Mouse (Mus musculus): ENCODE data around the gene Pgr15l. TPM values are rescaled to one million over a fixed set of nuclear protein-coding genes. Genes with fewer than 3 reads are reported as not detected.

Gene Pgr15l
- not detected in 2 replicates for polyA plus RNA-seq (2014; fragmentation: Nextera tagmentation; extraction: Ambion mirVana)

DNA sequence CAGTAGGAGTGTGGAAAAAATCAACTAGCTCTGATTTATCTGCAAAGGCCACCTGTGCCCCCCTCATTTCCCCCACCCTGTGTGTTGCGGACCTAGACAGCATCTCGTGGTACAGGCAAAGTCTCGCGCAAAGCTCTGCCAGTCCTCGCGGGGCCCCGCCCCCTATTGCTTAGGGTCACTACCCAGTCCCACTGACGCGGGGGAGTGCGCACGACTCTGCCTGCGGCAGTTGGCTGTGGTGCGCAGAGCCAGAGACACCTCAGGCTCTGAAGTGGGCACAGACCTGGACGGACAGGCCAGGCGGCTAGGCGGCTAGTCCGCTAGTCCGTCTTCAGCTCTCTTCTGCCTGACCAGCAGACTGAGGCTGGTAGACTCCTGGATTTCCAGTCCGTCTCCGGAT lies at the start of gene Pgr15l:
Pgr15l (plus strand) TSS at position 228 of the 400 bp plus-strand sequence.
- H3K4me3 ChIP-seq (ENCODE audit: low read depth, low read length): no peak within 1 kb of the TSS
- H3K27ac ChIP-seq (ENCODE audit: low read depth, low read length): no peak within 1 kb of the TSS
- H3K4me1 ChIP-seq (ENCODE audit: control insufficient read depth, insufficient read depth, low read length): no peaks in the 10 kb centered on the region
- WGBS: 16% methylated on average over 20 of the region's 20 CpGs
- H3K9me3 ChIP-seq (ENCODE audit: control insufficient read depth, low read length): no peaks in the 10 kb centered on the region
- ATAC-seq (ENCODE audit: low FRiP score) (peak; percentile 73), DNase-seq (ENCODE audit: low spot score, missing footprints) (no peak)
- H3K36me3 ChIP-seq (ENCODE audit: control insufficient read depth, insufficient read depth, low read length): no peaks in the 10 kb centered on the region
- H3K27me3 ChIP-seq (ENCODE audit: control insufficient read depth, insufficient read depth, low read length): peaks cover 4% of the 10 kb centered on the region
- H3K9ac ChIP-seq (ENCODE audit: low read length): no peak within 1 kb of the TSS
- peak within 1 kb of the TSS; percentile 32 for H3K4me2 ChIP-seq

GRCm38 (mm10) chrX:97027540-97027939 lies 44.9 kb upstream of the Pgr15l start:
- H3K9ac ChIP-seq (ENCODE audit: low read length): no peak overlapping the region
- H3K9me3 ChIP-seq (ENCODE audit: control insufficient read depth, low read length): no peaks in the 10 kb centered on the region
- H3K4me3 ChIP-seq (ENCODE audit: low read depth, low read length): no peak overlapping the region
- no peak for ATAC-seq (ENCODE audit: low FRiP score)
- H3K36me3 ChIP-seq (ENCODE audit: control insufficient read depth, insufficient read depth, low read length): no peaks in the 10 kb centered on the region
- no peaks in the 10 kb centered on the region for H3K27me3 ChIP-seq (ENCODE audit: control insufficient read depth, insufficient read depth, low read length)
- DNase-seq (ENCODE audit: low spot score, missing footprints): no peak
- H3K27ac ChIP-seq (ENCODE audit: low read depth, low read length): no peak overlapping the region
- H3K4me2 ChIP-seq: no peak overlapping the region
- H3K4me1 ChIP-seq (ENCODE audit: control insufficient read depth, insufficient read depth, low read length): no peaks in the 10 kb centered on the region

DNA sequence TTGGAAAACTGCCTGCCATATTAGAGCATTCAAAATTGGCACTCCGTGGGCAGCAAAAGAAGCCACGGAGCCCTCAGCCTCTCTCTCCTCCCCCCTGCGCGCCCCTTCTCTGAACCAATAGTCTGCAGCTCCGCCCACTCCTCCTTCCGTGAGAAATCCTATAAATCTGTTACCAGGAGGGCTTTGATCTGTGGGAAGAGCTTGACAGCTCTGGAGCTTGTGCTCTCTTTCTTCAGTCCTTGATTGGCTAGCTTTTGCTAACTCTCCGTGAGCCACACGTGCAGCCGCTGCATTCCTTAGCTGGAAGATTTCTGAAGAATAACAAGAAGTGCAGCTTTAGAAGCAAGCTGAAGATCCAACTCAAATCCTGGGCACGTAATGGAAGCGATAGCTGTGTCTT lies 2.6 kb upstream of the Pgr15l start:
- peaks cover 4% of the 10 kb centered on the region for H3K27me3 ChIP-seq (ENCODE audit: control insufficient read depth, insufficient read depth, low read length)
- ATAC-seq (ENCODE audit: low FRiP score) (peak; percentile 98), DNase-seq (ENCODE audit: low spot score, missing footprints) (peak; percentile 91)
- WGBS: 15% methylated on average over 11 of the region's 11 CpGs
- no peak overlapping the region for H3K27ac ChIP-seq (ENCODE audit: low read depth, low read length)
- H3K4me3 ChIP-seq (ENCODE audit: low read depth, low read length): no peak overlapping the region
- H3K9ac ChIP-seq (ENCODE audit: low read length): no peak overlapping the region
- no peaks in the 10 kb centered on the region for H3K9me3 ChIP-seq (ENCODE audit: control insufficient read depth, low read length)
- no peaks in the 10 kb centered on the region for H3K36me3 ChIP-seq (ENCODE audit: control insufficient read depth, insufficient read depth, low read length)
- H3K4me2 ChIP-seq: peak overlapping the region; percentile 15; the same call in 1 of the 2 replicates
- no peaks in the 10 kb centered on the region for H3K4me1 ChIP-seq (ENCODE audit: control insufficient read depth, insufficient read depth, low read length)
